Mouse (Mus musculus): ENCODE results near the gene Dnajb13.
A peak's percentile ranks its signal among the peaks of the same experiment; 100 is the strongest.

Gene Dnajb13

DNA sequence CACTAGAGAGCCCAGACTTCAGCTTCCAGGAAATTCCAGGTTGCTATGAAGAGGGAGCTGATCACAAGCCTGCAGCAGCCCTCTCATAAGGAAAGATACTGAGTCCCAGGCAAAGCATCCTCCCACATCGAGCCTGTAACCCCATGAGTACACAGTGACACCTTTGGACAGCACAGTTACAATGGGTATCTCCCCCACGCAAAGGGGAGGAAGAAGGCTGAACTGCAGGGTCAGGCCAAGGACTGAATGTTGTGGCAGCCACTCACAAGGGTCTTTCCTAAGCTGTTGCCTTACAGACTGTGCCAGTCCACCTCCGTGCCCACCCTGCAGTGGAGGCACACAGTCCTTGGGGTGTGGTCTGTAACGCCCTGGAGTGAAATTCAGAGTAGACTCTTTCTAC lies 8.3 kb downstream of the Dnajb13 start:
- no peak for DNase-seq

DNA sequence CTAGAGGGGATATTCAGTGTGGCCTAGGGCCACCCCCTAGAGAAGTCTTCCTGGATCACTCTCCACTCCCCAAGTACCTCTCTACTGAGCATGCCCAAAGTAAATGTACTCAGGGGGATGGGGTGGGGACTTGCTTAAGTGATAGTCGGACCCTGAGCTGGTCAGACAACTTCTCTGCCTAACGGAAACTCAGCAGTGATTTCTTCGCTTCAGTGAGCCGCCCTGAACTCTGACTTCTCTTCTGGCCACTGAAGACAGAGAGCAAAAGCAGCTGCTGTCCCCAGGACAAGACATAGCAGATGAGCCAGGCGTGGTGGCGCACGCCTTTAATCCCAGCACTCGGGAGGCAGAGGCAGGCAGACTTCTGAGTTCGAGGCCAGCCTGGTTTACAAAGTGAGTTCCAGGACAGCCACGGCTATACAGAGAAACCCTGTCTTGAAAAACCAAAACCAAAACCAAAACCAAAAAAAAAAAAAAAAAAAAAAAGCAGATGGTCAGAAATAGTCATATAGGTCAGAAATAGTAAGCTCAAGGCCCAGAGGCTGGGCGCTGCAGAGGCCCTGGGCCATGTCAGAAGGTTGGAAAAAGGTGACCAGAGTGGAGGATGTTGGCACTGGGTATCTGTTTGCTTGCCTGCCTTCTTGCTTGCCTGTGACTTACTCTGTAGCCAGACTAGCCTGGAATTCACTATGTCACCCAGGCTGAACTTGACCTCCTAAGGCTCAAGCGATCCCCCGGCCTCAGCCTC lies 9.8 kb downstream of the Dnajb13 start:
- no peak for DNase-seq

DNA sequence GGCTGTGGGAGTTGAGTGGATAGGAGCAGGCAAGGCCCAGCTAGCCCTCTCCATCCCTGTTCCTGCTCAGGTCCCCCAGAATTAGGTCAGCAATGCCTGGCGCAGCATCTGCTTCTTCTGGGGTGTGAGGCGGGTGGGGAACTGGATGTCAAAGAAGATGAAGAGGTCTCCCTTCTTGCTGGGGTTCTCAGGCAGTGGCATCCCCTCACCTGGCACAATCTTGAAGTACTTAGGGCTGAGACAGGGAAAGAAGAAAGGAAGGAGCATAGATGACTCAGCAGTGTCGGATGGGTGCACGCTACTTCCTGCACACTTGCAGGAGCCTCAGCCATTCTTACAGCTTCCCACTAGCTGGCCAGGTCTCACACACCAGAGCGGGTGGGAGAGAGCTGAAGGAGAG lies 11.7 kb downstream of the Dnajb13 start:
- DNase-seq = no peak

DNA sequence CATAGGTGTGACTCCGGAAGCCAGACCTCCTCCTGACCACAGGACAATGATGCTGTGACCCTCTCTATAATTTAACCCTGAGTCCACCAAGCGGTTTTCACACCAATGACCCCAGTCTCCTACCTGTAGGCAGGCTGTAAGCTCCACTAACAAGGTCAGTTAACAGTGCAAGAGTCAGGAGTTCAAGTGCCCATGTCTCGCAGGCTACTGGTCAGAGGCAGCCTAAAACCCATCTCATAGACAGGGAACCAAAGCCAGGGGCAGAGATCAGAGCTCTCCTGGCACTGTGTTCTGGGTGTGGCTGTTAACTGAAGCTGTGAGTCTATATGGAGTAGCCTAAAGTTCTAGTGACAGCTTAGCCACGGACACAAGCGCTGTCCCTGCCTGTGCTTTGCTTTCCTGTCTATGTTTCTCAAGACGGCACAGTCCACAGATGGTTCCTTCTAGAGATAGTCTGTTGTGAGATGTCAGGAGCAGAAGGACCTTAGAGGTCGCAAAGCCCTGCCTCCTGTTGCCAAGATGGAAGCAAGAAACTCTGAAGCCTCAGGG lies 12.3 kb downstream of the Dnajb13 start:
- no peak for DNase-seq

DNA sequence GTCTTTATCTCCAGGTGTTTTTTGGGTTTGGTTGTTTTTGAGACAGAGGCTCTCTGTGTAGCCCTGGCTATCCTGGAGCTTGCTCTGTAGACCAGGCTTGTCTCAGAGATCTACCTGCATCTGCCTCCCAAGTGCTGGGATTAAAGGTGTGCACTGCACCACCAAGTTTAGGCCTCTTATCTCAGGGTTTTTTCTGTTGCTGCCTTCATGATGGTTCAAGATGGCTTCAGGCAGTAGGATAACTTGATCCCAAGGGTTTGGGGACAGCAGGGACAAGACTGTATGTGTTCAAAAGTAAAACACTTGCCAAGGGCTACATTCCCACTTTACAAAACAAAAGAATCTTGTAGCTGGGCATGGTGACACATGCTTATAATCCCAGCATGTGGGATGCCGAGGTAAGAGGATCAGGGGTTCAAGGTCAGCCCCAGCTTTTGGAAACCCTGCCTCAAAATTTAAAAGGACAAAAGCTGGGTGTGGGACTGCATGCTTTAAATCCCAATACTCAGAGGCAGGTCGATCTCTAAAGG lies 12.9 kb downstream of the Dnajb13 start:
- no peak for DNase-seq

DNA sequence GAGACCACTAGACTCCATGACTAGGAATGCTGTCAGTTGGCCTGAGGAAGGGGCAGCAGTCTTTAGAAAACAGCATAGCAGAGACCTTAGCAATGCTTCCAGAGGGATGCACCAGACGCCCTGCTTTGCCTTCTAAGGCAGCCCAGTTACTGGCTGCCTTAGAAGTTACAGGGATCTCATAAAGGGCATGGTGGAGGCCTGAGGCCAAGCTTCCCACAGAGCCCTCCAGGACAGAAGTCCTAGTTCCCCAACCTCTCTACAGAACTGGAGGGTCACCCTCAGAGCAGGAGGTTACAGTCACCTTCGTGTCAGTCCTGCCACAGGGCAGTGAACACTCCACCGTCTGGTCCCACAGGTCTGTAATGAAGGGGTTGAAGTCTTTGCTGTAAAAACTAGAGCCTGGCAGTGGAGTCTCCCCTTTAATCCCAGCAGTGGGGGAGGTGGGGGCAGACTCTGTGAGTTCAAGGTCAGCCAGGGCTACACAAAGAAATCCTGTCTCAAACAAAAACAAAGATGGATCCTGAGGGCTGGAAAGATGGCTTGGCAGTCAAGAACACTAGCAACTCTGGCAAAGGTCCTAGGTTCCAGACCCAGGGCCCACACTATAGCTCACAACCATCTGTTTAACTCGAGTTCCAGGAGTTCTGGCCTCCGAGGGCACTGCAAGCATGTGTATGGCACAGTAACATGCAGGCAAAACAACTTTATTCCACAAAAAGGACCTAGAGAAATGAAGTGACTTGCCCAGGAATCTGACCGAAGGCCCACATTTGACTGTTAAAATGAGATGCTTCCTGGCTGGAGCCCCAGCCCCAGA lies 13.5 kb downstream of the Dnajb13 start:
- no peak for DNase-seq

DNA sequence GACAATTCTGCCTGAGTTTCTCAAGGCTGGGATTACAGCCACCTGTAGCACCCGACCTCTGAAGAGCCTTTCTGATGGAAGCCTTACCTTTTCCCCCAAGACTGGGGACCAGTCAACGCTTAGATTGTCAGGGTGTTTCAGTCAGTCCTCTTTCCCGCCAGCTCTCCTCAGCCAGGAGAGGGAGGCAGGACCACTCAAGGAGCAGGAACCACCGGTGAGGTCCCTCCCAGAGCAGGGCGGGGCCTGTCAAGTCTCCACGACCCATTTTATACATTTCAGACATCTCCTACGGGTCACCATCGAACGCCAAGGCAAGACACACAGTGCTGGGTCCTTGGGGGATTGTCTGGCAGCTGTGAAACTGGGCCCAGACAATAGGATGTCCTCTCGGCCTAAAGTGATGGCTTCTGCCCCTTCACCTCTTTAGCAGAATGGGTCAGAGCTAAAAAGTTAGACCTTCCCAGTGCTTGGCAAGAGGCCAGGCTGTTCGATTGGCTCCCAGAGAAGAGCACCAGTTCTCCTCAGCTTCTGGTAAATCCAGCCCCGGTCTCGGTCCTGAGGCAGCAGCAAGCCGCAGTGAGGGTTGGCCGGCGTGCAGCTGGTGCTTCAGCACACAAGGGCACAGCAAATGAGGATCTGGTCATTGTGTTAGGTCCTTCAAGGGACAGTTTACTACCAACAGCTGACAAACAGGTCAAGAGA lies 14.3 kb downstream of the Dnajb13 start:
- no peak for DNase-seq

DNA sequence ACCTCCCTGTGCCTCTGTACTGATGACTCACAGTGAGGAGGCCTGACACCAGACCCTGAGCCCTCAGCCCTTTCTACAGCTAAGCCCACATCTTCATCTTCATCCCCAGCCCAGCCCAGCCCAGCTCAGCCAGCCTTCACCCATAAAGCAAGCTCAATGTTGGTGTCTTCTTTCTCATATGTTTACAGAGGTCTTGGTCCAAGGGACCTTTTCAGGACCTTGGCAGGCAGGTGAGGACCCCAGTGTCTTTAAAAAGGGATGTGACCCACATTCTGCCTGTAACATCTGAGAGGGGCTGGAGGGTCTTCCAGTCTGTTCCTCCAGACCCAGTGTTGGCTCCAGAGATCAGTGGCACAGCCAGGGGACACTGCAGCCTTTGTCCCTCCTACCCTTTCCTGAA lies 15.3 kb downstream of the Dnajb13 start:
- no peak for DNase-seq

DNA sequence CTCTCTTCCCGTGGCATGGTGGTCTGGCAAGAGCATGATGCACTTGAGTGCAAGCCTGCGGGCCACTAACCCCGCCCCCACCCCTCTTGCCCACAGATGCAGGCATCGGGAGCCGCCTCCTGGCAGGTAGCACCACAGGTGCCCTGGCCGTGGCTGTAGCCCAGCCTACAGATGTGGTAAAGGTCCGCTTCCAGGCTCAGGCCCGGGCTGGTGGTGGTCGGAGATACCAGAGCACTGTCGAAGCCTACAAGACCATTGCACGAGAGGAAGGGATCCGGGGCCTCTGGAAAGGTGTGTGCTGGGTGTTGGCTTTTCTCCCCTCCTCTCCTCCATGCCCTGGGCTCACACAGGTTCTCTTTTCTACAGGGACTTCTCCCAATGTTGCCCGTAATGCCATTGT lies 16.8 kb downstream of the Dnajb13 start:
- no peak for DNase-seq

DNA sequence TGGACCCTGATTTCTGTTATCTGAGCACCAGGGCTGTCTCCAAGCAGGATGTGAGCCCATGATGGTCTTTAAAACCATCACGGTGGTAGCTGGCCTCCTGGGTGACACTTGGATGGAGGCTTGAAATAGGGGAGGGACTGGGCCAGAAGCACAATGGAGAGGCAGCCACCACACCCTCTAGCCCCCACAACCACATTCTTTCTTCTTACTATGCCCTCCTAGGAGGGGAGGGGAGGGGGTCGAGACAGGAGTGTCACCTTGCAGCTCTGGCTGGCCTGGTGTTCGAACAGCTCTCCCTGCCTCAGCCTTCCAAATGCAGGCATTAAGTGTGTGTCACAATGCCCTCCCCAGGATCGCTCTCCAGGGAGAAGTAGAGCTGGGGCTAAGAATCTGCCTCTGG lies 17.4 kb downstream of the Dnajb13 start:
- DNase-seq = no peak

DNA sequence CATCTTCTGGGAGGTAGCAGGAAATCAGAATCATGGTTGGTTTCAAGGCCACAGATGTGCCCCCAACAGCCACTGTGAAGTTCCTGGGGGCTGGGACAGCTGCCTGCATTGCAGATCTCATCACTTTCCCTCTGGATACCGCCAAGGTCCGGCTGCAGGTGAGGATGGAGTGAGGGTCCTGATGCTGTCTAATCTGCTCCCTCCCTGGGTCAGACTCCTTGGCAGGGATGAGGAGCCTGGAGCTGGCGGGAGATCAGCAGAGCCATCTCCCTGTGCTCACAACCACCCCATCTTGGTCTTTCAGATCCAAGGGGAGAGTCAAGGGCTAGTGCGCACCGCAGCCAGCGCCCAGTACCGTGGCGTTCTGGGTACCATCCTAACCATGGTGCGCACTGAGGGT lies 18.0 kb downstream of the Dnajb13 start:
- DNase-seq = no peak

DNA sequence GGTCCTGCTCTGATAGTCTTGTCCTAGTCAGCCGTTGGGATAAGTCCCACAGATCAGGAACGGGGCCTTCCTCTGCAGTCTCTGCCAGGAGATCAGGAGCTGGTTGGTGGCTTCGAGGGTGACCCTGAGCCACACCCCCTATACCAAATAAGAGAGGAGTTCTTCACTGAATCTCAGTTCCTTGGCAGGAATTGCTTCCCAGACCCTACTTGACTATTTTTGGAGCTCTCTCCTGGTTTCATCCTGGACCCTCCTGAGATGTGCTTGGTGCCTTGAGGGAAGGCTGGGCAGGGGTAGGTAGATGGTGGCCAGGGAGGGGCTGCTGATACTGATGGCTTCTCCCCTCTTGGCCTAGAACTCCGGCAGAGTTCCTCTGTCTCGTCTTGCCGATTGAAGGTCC lies 18.4 kb downstream of the Dnajb13 start:
- no peak for DNase-seq

DNA sequence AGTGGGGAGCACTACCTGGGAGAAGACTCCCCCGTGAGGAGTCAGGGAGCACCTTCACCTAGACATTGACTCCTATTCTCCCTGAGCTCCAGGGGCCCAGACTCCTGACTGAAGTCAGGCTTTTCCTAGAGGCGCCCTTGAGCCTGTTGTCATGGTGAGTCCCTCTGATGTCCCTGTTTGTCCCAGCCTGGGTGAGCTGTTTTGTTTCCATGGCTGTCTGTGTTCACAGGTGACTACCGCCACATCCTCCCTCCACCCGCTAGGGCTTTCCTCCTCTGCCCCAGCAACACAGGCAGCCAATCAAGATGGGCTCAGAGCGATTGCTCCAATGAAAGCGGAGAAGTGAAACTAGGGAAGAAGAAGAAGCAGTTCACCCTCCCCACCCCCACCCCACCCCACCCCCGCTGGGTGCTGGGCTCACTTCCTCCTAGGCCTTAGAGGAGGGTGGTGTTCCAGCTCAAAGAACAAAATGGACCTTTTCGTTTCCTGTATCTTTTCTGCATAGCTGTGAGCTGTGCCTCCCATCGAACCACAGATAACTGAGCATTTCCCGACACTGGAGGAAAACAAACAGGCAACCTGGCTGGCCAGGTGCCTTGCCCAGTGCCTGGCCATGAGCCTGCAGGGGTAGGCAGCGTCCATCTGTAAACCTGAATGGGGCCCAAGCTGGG lies 19.0 kb downstream of the Dnajb13 start:
- peak; percentile 91 for DNase-seq

DNA sequence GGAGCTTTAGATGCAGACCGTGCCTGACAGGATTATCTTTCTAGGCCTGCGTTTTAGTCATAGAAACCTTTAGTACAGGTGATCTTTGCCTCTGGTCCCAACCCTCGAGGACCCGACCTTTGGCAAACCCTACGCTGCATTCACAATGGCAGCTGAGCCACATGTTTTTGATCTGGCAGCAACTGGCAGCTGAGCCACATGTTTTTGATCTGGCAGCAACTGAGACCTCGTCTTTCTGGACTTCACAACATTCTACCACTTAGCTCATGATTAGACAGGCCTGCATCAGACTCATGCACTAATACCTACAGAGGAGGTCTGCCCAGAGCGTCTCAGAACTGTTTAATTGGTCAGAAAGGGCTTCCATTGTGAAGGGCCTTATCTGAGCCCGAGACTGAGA lies 19.7 kb downstream of the Dnajb13 start:
- no peak for DNase-seq

DNA sequence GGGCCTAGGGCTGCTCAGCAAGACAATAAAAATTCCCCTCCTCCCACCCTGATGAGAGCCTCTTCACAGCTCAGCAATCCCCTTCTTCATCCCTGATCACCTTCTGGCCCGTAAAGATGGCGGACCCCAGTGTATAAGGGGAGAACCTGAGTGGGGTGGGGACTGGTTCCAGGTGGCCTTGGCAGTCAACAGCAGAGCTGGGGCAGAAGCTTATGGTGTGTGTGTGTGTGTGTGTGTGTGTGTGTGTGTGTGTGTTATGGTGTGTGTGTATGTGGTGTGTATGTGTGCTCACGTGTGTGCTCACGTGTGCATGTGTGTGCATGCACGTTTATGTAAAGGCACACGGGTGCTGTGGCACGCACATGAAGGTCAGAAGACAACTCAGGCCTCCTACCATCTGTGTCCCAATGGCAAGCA lies 20.3 kb downstream of the Dnajb13 start:
- DNase-seq = no peak

DNA sequence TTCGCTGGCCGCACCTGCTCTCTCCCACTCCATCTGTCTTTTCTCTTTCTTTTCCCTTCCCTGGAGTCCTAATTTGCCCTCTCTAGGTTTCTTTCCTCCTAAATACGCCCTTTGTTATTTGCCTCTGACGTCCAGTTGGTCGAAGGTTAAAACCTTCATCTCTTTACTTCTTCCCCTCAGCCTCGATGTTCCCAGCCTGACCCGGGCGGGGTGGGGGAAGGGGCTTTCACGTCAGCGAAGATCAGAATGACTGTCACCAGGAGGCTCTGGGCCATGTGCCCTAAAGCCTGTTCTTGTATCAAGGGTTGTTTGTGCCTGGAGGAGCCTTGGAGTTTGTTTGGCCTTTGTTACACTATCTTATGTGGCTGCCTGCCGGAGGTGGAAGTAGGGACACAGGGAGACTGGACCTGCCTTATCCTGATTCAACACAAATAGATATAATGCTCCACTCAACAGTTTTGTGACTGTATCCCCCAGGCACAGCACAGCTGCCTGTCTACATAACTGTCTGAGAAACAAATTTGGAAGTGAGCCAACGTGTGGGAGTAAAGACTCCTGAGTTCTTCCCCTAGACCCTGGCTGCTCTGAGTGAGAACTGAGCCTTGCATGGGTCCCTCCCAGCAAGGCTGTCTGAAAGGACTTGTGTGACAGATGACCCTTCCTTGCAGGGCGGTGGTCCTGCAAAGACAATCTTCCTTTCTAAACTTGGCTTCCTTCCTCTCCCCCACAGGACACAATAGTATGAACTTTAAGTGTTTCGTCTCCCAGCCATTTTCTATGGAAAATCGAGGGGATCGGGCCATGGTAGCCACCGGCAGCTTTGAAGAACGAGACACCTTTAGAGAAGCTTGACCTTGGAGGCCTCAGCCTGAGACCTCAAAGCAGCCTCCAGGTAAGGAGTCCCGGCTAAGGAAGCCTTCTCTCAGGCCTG lies 21.0 kb downstream of the Dnajb13 start:
- DNase-seq = peak; percentile 58

DNA sequence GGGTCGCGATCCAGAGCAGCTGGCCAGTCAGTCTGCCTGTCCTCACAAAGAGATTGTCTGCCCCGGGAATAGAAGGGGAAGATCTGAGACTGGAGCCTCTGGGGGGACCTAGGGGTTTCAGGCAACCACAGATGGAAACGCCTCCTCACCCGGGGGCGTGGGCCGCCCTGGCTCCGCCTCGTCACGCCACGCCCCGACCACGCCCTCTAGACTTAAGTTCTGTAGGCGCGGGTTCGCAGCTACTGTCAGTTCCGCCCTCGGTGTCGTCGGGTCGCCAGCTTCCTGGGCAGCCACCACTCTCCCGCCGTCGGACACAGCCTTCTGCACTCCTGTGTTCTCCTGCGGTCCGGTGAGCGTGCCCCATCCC lies 21.7 kb downstream of the Dnajb13 start, which contains the start of gene Ucp2:
TSS of gene Ucp2 (plus strand) at position 221 of the 367 bp plus-strand sequence.
- DNase-seq = peak; percentile 82

DNA sequence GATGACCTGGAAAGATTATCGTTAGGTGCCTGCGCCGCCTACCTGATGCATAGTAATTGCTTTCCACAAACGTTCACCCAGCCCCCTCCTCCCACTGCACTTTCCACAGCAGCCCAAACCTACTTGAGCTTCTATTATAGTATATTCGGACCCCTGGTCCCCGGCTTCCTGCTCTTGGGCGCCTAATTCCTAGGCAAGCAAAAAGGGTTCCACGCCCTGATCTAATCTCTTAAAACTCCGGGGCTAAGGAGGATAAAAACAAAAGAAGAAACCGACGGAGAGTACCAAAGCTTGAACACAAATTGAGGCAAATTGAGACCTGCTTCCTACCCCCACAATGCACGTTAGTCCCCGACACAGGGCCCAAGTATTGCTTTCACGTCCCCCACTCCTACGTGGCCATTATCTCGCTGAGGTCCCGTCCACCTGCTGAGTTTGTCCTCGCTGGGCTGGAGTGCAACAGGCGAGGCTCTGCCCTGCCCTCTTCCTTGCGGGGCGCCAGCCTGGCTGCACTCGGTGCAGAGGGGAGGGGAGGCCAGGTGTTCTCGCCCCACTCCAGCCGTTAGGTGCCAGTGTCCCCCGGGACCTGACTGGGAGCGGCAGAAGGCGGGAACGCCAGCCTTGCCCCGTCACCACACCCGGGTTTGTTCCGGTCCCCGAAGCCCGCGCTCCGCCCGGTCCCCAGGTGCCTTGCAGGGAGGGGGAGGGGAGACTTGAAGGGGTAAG lies 22.2 kb downstream of the Dnajb13 start:
- no peak for DNase-seq

DNA sequence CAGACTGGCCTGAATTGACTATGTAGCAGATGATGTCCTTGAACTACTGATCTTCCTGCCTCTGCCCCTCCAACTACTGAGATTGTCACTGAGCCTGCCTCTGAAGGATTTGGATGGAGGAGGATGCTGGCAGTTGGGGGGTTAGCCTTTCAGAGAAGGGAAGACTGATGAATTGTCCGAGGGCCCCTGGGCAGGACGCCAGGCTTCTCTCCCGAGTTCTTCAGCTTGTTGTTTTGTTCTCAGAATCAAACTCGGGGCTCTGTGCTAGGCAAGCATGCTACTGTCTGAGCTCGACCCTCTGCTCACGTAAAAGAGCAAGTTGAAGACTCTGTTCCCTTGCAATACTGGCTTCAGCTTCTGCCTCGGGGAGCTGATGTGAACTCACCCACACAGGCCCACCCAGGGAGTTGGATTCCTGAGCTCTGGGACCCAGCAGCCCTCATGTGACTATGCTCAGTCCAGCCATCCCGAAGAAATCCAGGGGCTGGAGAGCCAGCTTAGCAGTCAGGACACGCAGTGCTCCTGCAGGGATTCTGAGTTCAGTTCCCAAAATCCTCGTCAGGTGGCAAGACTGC lies 26.2 kb downstream of the Dnajb13 start:
- DNase-seq = no peak

DNA sequence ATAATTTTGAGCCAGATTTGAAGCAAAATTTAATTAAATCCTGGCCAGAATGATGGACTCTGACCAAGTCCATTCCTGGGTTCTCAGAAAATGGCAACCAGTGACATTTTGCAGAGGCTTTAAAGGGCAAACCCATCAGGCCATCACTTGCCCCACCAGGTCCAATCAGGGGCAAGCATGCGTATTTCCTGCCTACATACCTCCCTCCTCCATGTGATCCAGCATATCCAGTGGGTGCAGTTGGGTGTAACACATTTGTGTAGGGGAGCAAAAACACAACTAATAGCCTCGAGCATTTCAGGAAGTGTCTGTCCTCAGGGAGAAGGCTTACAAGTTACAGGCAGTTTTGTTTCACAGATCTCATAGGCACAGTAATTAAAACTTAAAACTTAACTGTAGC lies 27.5 kb downstream of the Dnajb13 start:
- no peak for DNase-seq

Data from layer of hippocampus, adult 9-11 months (tissue).